Mouse (Mus musculus) frontal cortex, postnatal 10 days (tissue): ENCODE measurements around the gene Nudt13.
"Not testable (repeated sequence)": the region's sequence is repeated elsewhere in the genome, so short reads cannot be mapped to it uniquely, and the experiment has no call there.

Experiments used
- DNase-seq, 2 experiments: peaks; one replicate each; pipeline ENCODE4 v3.0.0; 2022; ENCODE audit warnings: low spot score in 2 of 2, mixed read lengths in 1 of 2

The Nudt13 gene

GRCm38 (mm10) chr14:20294117-20294892, at the start of gene Nudt13:
Gene Nudt13, plus strand, starts transcription at chr14:20294697.
- DNase-seq, result peak; percentile 81 to 83

GRCm38 (mm10) chr14:20245318-20245717, 49.2 kb upstream of the Nudt13 start:
- DNase-seq, result no peak

GRCm38 (mm10) chr14:20245861-20246260, 48.6 kb upstream of the Nudt13 start:
- no peak for DNase-seq

GRCm38 (mm10) chr14:20246811-20247266, 47.7 kb upstream of the Nudt13 start:
- DNase-seq, result no peak

- DNase-seq, result no peak
Measured at GRCm38 (mm10) chr14:20248001-20248400, 46.5 kb upstream of the Nudt13 start.

- DNase-seq, result peak in 1 of 2 experiments; percentile 29
Measured at GRCm38 (mm10) chr14:20250237-20251171, 44.0 kb upstream of the Nudt13 start.

- peak; percentile 32 to 79 for DNase-seq
Measured at GRCm38 (mm10) chr14:20258185-20259113, 36.0 kb upstream of the Nudt13 start.

- no peak for DNase-seq
Measured at GRCm38 (mm10) chr14:20262346-20262745, 32.2 kb upstream of the Nudt13 start.

- no peak for DNase-seq
Measured at GRCm38 (mm10) chr14:20268421-20268820, 26.1 kb upstream of the Nudt13 start.

- DNase-seq, result no peak
Measured at GRCm38 (mm10) chr14:20269082-20269809, 25.3 kb upstream of the Nudt13 start, which contains the start of gene Kcnk16. Gene Kcnk16, minus strand, starts transcription at chr14:20269199.

GRCm38 (mm10) chr14:20291391-20291790, 3.1 kb upstream of the Nudt13 start:
- DNase-seq, result no peak

GRCm38 (mm10) chr14:20294947-20295346, 450 bp downstream of the Nudt13 start:
- DNase-seq, result no peak

GRCm38 (mm10) chr14:20297616-20298015, 3.1 kb downstream of the Nudt13 start:
- no peak for DNase-seq

- DNase-seq, result no peak
Measured at GRCm38 (mm10) chr14:20298131-20298530, 3.6 kb downstream of the Nudt13 start.

- not testable (repeated sequence) for DNase-seq
Measured at GRCm38 (mm10) chr14:20305085-20305484, 10.6 kb downstream of the Nudt13 start.

GRCm38 (mm10) chr14:20315137-20315536, 20.6 kb downstream of the Nudt13 start:
- DNase-seq, result no peak

GRCm38 (mm10) chr14:20319420-20319819, 24.9 kb downstream of the Nudt13 start:
- peak; percentile 12 to 36 for DNase-seq

GRCm38 (mm10) chr14:20324196-20324595, 29.7 kb downstream of the Nudt13 start:
- DNase-seq, result no peak

GRCm38 (mm10) chr14:20328474-20328873, 34.0 kb downstream of the Nudt13 start:
- DNase-seq, result no peak

GRCm38 (mm10) chr14:20331316-20331715, 36.8 kb downstream of the Nudt13 start:
- DNase-seq, result no peak

GRCm38 (mm10) chr14:20339415-20339814, 44.9 kb downstream of the Nudt13 start:
- no peak for DNase-seq
